Mouse (Mus musculus) gastrocnemius, adult 18-20 months (tissue): Measurements from ENCODE around the gene Slc35a3. TPM values are rescaled to one million over a fixed set of nuclear protein-coding genes. Genes with fewer than 3 reads are reported as not detected.
"Not testable (repeated sequence)": the region's sequence is repeated elsewhere in the genome, so short reads cannot be mapped to it uniquely, and the experiment has no call there.

ENCODE experiments used
- DNase-seq: peaks from one replicate; pipeline ENCODE4 v3.0.0; 2021; ENCODE audit warnings: low spot score
- long read RNA-seq, 2 experiments: library from polyadenylated mRNA; stranded (forward); transcript quantifications; one replicate each; pipeline ENCODE4 v2.0.0; 2021
- total RNA-seq, 2 experiments: library from RNA; stranded (reverse); gene quantifications; 2 replicates each; pipeline ENCODE4 v1.2.3; 2021

The Slc35a3 gene
- total RNA-seq, result 1 to 10 TPM; 6.2 to 6.5 TPM
- long read RNA-seq, experiment 1, full-length matches to known transcripts, result 2 of 9 reads
- long read RNA-seq, experiment 1, partial matches to known transcripts, result 2 of 9 reads
- long read RNA-seq, experiment 1, other reads (novel, unspliced or antisense), result 5 of 9 reads
- long read RNA-seq, experiment 2, full-length matches to known transcripts, result 4 of 4 reads
- long read RNA-seq, experiment 2, partial matches to known transcripts, result 0 of 4 reads
- long read RNA-seq, experiment 2, other reads (novel, unspliced or antisense), result 0 of 4 reads

GRCm38 (mm10) chr3:116712436-116712881 is at the start of gene Slc35a3:
Gene Slc35a3 (minus strand): TSS chr3:116712831.
- no peak for DNase-seq

DNA sequence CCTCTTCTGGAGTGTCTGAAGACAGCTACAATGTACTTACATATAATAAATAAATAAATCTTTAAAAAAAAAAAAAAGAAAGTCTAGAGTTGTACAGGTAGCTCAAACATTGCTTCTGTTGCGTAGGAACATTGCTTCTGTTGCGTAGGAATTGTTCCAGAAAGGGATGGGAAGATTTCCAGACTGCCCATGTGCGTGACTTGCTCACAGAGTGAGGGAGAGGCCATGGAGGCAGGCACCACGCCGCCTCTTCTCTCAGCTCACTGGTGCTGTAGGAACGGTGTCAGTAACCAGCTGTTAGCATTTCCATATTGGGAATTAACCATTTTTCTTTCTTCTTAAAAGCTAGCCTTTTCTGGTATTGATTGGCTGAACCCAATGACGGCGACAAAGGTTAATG is 40.2 kb upstream of the Slc35a3 start:
- no peak for DNase-seq

- no peak for DNase-seq
These were observed 38.7 kb upstream of the Slc35a3 start for GRCm38 (mm10) chr3:116751191-116751860.

DNA sequence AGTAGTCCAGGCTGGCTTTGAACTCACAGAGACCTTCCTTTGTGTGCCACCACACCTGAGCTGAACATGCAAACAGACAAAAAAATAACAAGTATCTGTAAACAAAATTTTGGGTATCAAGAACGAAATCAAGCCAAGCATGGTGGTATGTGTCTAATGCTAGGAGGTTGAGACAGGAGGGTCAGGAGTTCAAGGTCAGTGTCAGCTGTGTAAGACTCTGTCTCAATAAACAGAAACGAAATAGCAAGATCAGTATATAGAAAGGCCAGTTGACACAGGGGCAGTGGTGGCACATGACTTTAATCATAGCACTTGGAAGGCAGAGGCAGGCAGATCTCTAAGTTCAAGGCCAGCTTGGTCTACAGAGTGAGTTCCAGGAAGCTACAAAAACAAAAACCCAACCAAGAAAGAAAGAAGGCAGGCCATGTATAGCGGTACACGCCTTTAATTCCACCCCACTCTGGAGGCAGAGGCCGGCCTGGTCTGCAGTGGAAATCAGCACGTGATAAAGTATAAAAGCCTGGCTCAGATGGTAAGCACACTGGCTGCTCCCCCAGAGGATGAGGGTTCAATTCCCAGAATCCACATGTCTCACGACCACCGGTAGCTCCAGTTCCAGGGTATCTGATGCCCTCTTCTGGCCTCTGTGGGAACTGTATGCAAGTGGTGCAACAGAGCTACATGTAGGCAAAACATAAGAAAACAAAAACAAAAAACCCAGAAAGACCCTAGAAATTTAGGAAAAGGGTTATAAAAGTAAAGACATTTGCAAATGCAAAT is 36.0 kb upstream of the Slc35a3 start:
- no peak for DNase-seq

DNA sequence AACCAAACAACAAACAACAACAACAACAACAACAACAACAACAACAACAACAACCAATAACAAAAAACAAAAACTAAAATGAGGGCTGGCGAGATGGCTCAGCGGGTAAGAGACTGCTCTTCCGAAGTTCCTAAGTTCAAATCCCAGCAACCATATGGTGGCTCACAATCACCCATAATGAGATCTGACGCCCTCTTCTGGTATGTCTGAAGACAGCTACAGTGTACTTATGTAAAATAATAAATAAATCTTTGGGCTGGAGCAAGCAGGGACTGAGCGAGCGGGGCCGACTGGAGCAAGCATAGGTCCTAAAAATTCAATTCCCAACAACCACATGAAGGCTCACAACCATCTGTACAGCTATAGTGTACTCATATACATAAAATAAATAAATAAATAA is 35.0 kb upstream of the Slc35a3 start:
- not testable (repeated sequence) for DNase-seq

GRCm38 (mm10) chr3:116740963-116741362 is 28.3 kb upstream of the Slc35a3 start:
- DNase-seq, result no peak

DNA sequence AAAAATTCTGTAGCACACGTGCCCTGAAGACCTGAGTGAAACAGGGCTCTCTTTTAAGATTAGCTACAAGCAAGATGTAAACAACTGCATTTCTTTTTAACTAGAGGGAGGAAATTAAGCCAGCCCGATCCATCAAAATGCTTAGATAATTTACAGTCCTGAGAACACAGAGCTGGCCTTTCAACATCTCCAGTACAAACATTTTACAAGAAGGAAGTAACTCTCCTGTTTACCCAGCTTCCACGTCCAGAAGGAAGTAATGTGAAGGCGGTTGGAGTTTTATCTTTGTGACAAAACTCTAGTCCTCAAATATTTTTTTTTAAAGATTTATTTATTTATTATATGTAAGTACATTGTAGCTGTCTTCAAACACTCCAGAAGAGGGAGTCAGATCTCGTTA is 27.5 kb upstream of the Slc35a3 start:
- DNase-seq, result no peak

- DNase-seq, result no peak
These were observed 24.7 kb upstream of the Slc35a3 start for GRCm38 (mm10) chr3:116737326-116737731.

- DNase-seq, result no peak
These were observed 17.0 kb upstream of the Slc35a3 start for GRCm38 (mm10) chr3:116729483-116730174.

DNA sequence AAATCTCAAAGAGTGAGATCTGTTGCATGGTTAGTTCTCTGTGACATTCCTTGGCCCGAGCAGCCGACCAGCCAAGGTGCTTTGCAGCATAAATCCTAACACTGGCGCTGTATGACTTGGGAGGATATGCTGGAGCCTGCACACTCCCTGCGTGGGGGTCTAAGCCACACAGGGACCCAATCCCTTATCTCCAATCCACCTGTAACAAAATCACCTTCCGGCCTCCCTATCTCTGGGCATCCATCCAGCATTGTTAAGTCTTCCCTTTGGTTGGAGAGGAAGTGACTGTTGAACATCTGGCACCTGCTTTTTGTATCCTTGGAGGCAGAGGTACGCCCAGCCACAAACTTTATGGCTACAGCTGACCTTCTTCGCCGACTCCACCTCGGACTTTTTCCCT is 14.2 kb upstream of the Slc35a3 start:
- no peak for DNase-seq

GRCm38 (mm10) chr3:116723496-116724481 is 11.2 kb upstream of the Slc35a3 start:
- DNase-seq, result no peak

DNA sequence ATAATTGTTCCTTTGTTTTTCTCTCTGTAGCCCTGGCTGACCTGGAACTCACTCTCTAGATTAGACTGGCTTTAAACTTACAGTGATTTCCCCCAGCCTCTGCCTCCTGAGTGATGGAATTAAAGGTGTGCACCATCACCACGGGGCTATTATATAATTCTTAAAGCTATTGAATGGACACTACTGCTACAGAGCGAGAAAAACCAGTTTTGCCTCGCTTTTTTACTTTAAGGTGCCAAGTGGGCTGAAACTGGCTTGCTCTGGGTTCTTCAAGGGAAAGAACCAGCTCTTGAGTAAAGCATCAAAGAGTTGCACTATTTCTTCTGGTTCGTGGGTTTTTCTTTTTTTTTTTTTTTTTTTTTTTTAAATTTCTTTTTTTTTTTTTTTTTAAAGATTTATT is 10.3 kb upstream of the Slc35a3 start:
- DNase-seq, result no peak

GRCm38 (mm10) chr3:116718951-116719350 is 6.3 kb upstream of the Slc35a3 start:
- DNase-seq, result no peak

DNA sequence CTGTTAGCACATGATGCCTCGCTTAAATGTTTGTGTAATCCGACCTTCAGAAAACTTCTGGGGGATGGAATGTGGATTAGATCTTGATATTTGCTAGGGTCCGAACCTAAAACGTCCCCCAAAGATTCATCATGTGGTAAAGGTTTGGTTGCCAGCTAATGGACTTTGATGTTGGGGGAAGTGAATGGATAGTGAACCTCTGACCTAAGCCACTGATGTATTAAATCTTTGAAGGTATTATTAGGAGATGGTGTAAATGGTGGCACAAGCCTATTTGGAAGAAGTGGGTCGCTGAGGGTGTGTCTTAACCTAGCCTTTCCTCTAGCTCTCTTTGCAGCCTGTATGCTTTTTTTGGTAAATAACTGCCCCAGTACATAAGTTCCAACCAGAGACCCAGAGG is 400 bp upstream of the Slc35a3 start:
- DNase-seq, result no peak

- DNase-seq, result peak; percentile 77
These were observed 801 bp downstream of the Slc35a3 start for GRCm38 (mm10) chr3:116711624-116712435.

DNA sequence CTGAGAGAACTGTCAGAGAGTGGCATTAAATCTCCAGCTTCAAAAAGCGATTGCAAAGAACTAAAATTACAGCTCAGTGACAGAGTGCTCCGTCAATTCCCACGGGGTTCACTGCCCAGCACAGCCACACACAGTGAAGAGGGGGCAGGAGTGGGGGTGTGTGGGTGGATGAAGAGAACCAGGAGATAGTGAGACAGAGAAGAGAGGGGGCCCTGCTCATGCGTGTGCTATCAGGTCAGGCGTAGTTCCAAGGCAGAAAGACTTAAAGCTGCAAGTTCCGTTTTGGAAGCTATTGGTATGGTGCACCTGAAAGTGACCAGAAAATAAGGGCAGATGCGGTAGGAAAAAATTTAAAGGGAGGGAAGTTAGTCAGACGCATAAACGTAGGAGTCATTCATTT is 1.7 kb downstream of the Slc35a3 start:
- no peak for DNase-seq

GRCm38 (mm10) chr3:116705637-116706204 is 6.9 kb downstream of the Slc35a3 start:
- DNase-seq, result no peak

DNA sequence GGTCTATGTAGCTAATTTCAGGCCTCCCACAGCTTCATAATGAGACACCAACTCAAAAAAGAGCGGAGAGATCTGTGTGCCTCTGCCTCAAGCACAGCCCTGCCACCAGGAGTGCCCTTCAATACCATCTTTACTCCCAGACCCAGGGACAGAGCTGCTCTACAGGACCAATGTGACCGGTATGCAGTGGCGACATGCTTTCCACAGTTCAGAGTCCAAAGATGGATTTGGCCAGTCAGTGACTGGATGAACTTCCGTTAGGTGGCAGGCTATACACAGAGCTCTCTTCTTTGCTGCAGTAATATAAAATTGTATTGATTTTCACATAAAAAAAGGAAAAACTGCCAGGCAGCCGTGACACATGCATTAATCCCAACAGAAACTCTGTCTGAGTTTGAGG is 8.8 kb downstream of the Slc35a3 start:
- no peak for DNase-seq

GRCm38 (mm10) chr3:116702647-116703272 is 9.9 kb downstream of the Slc35a3 start:
- DNase-seq, result no peak
